9 mouse cellular contexts compared by ENCODE assay signal in the genomic region with DNA sequence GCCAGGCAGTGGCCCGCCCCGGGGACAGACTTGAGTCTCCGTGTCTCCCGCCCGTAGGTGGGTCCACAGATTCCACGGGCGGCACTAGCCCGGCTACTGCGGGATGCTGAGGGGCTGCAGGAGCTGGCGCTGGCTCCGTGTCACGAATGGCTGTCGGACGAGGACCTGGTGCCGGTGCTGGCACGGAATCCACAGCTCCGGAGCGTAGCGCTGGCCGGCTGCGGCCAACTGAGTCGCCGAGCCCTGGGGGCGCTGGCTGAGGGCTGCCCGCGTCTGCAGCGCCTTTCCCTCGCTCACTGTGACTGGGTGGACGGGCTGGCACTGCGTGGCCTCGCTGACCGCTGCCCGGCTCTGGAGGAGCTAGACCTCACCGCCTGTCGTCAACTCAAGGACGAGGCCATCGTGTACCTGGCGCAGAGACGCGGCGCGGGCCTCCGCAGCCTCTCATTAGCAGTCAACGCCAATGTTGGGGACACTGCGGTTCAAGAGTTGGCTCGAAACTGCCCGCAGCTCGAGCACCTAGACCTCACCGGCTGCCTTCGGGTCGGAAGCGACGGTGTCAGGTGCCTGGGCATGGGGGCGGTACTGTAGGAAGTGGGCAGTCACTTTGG. TPM values are rescaled to one million over a fixed set of nuclear protein-coding genes. Genes with fewer than 3 reads are reported as not detected.
DNase-seq lines count a peak whose midpoint lies in the region; ATAC-seq and TF ChIP-seq lines count a peak whose summit lies in the region.
"Had no signal": no experiment of that assay in that cellular context is flagged by ENCODE, and none has a peak within 500 bp of the region (broad histone marks: within the 10 kb centered on the region; RNA-seq: fewer than 3 reads in every experiment).

No protein-coding gene starts in this region.

- TF ChIP-seq EP300 in MEL (IDR thresholded peaks at IDR 0.05; ENCODE audit: low read depth in 1 of 2, low read length in 2 of 2) = no peak

- TF ChIP-seq POLR2A in MEL (IDR thresholded peaks at IDR 0.05; ENCODE audit: control insufficient read depth in 1 of 2, insufficient read depth in 1 of 2, low read depth in 1 of 2, low read length in 2 of 2, poor library complexity in 1 of 2) = no peak

- peaks cover 0 to 5% of the 10 kb centered on the region in 2 experiments; a peak in 2 of 4 replicates for H3K36me3 ChIP-seq in MEL (ENCODE audit: control insufficient read depth in 1 of 2, insufficient read depth in 2 of 2, low read length in 2 of 2)
- peaks cover 27% of the 10 kb centered on the region for H3K36me3 ChIP-seq in forebrain, embryonic 14.5 days (ENCODE audit: control insufficient read depth, insufficient read depth, low read length)
- H3K36me3 ChIP-seq in neural tube, embryonic 12.5 days = peaks cover 29% of the 10 kb centered on the region

- no peak for TF ChIP-seq RAD21 in MEL (IDR thresholded peaks at IDR 0.05; ENCODE audit: low read depth, low read length)

- peak; percentile 14 for DNase-seq in layer of hippocampus, adult 9-11 months
- DNase-seq in layer of hippocampus, adult 9-10 months (ENCODE audit: low spot score) = no peak
- DNase-seq in MEL (ENCODE audit: low read depth, low spot score) = no peak
- DNase-seq in forebrain, embryonic 14.5 days (ENCODE audit: low spot score) = no peak
- DNase-seq in kidney, postnatal 14 days = peak; percentile 56
- no peak for DNase-seq in gastrocnemius, postnatal 14 days
- no peak for DNase-seq in right cerebral cortex, postnatal 4 days

- H3K27ac ChIP-seq in MEL (ENCODE audit: control insufficient read depth, low read depth, low read length) = no peak overlapping the region
- H3K27ac ChIP-seq in forebrain, embryonic 14.5 days (ENCODE audit: low read depth, low read length) = peak overlapping the region; percentile 96
- peak overlapping the region; percentile 83; the same call in 1 of the 2 replicates for H3K27ac ChIP-seq in neural tube, embryonic 12.5 days

- H3K9ac ChIP-seq in MEL (ENCODE audit: control insufficient read depth, low read depth, low read length, poor library complexity, severe bottlenecking) = peak overlapping the region; percentile 75
- peak overlapping the region; percentile 77 for H3K9ac ChIP-seq in forebrain, embryonic 14.5 days (ENCODE audit: low read length)
- peak overlapping the region; percentile 73 for H3K9ac ChIP-seq in neural tube, embryonic 12.5 days

- H3K4me3 ChIP-seq in MEL (ENCODE audit: control insufficient read depth in 1 of 2, insufficient read depth in 1 of 2, low read depth in 2 of 2, low read length in 2 of 2) = peak overlapping the region; percentile 78 to 85
- peak overlapping the region; percentile 68 for H3K4me3 ChIP-seq in forebrain, embryonic 14.5 days (ENCODE audit: low read depth, low read length)
- H3K4me3 ChIP-seq in neural tube, embryonic 12.5 days = peak overlapping the region; percentile 66

- no peaks in the 10 kb centered on the region for H3K27me3 ChIP-seq in MEL (ENCODE audit: control insufficient read depth in 1 of 2, insufficient read depth in 2 of 2, low read length in 2 of 2)
- no peaks in the 10 kb centered on the region; the same call in 1 of the 2 replicates for H3K27me3 ChIP-seq in forebrain, embryonic 14.5 days (replicated peaks; ENCODE audit: control insufficient read depth, insufficient read depth, low read length)
- peaks cover 24% of the 10 kb centered on the region for H3K27me3 ChIP-seq in neural tube, embryonic 12.5 days (replicated peaks)

- H3K4me2 ChIP-seq in forebrain, embryonic 14.5 days (ENCODE audit: low read length) = peak overlapping the region; percentile 100
- H3K4me2 ChIP-seq in neural tube, embryonic 12.5 days (replicated peaks) = peak overlapping the region; percentile 100

- TF ChIP-seq CTCF in MEL (IDR thresholded peaks at IDR 0.05 in 2 of 3, conservative IDR thresholded peaks at IDR 0.05 in 1 of 3; ENCODE audit: control insufficient read depth in 1 of 3, insufficient read depth in 1 of 3, low read depth in 2 of 3, low read length in 3 of 3, poor library complexity in 1 of 3, severe bottlenecking in 1 of 3) = no peak

- H3K79me2 ChIP-seq in MEL (ENCODE audit: control insufficient read depth, insufficient read depth, low read length, poor library complexity) = peaks cover 2% of the 10 kb centered on the region; the same call in 1 of the 2 replicates

- peaks cover 0 to 18% of the 10 kb centered on the region in 2 experiments; a peak in 2 of 4 replicates for H3K4me1 ChIP-seq in MEL (ENCODE audit: control insufficient read depth in 1 of 2, insufficient read depth in 2 of 2, low read length in 2 of 2)
- peaks cover 27% of the 10 kb centered on the region for H3K4me1 ChIP-seq in forebrain, embryonic 14.5 days (ENCODE audit: control insufficient read depth, insufficient read depth, low read length)
- peaks cover 33% of the 10 kb centered on the region for H3K4me1 ChIP-seq in neural tube, embryonic 12.5 days

- intact Hi-C loops in gastrocnemius, postnatal 14 days (cut with DNase I; ENCODE audit: low total_unique reads) = no loop called here

- 1% methylated on average over 54 of the region's 54 CpGs for WGBS in forebrain, embryonic 14.5 days
- under 1% methylated on average over 54 of the region's 54 CpGs for WGBS in neural tube, embryonic 12.5 days

- peak; percentile 8; the same call in 1 of the 2 replicates for ATAC-seq in forebrain, embryonic 14.5 days
- peak; percentile 1; the same call in 1 of the 2 replicates for ATAC-seq in neural tube, embryonic 12.5 days (ENCODE audit: low FRiP score, low read depth)

- H3K9me3 ChIP-seq in MEL (replicated peaks; ENCODE audit: insufficient read depth, low read length) = no peaks in the 10 kb centered on the region
- no peaks in the 10 kb centered on the region for H3K9me3 ChIP-seq in forebrain, embryonic 14.5 days (replicated peaks; ENCODE audit: control insufficient read depth, low read length)
- no peaks in the 10 kb centered on the region for H3K9me3 ChIP-seq in neural tube, embryonic 12.5 days

TF ChIP-seq in MEL, 35 proteins besides CTCF, POLR2A, EP300 and RAD21 (continues in another document):
- no peak for TF ChIP-seq ZC3H11A (IDR thresholded peaks at IDR 0.05; ENCODE audit: low read depth, low read length)
- no peak for TF ChIP-seq ZKSCAN1 (IDR thresholded peaks at IDR 0.05; ENCODE audit: low read depth, low read length)
- TF ChIP-seq ZNF384 (IDR thresholded peaks at IDR 0.05; ENCODE audit: low read depth, low read length) = no peak
- no peak for TF ChIP-seq TBP (IDR thresholded peaks at IDR 0.05; ENCODE audit: low read depth, low read length)
- no peak for TF ChIP-seq NELFE (IDR thresholded peaks at IDR 0.05; ENCODE audit: low read depth, low read length)
- no peak for TF ChIP-seq MAX (IDR thresholded peaks at IDR 0.05; ENCODE audit: low read length)
- TF ChIP-seq GATA1 (IDR thresholded peaks at IDR 0.05; ENCODE audit: low read depth, low read length) = no peak
- TF ChIP-seq TCF12 (IDR thresholded peaks at IDR 0.05; ENCODE audit: low read depth, low read length) = no peak
- no peak; the same call in 1 of the 2 replicates for TF ChIP-seq E2F4 (IDR thresholded peaks at IDR 0.05; ENCODE audit: borderline replicate concordance, low read depth, low read length)
- TF ChIP-seq NRF1 (IDR thresholded peaks at IDR 0.05; ENCODE audit: insufficient read depth, low read depth, low read length, poor library complexity, severe bottlenecking) = no peak
- no peak for TF ChIP-seq UBTF (IDR thresholded peaks at IDR 0.05; ENCODE audit: borderline replicate concordance, insufficient read depth, low read depth, low read length)
- TF ChIP-seq KAT2A (conservative IDR thresholded peaks at IDR 0.05; ENCODE audit: low read depth, low read length) = no peak
- no peak for TF ChIP-seq CHD1 (IDR thresholded peaks at IDR 0.05; ENCODE audit: low read depth, low read length)
- no peak for TF ChIP-seq SIN3A (IDR thresholded peaks at IDR 0.05; ENCODE audit: low read length)
- no peak for TF ChIP-seq POLR2AphosphoS5 (IDR thresholded peaks at IDR 0.05; ENCODE audit: borderline replicate concordance, low read depth, low read length)

RNA-seq across cellular contexts. Expression of gene Fbxl15, which starts 1.2 kb away (rescaled TPM):
- total RNA-seq in MEL (2012; rRNA removed) = 12.1 and 12.7 TPM in 2 replicates
- 10 to 100 TPM in 1 of 2 experiments, not detected in 1; 13.2 TPM for polyA plus RNA-seq in MEL (2012; ENCODE audit: insufficient read depth in 1 of 2, insufficient read length in 2 of 2, low read depth in 1 of 2, low replicate concordance in 2 of 2, missing spikeins in 1 of 2)
- 42.6 and 43.1 TPM in 2 replicates for polyA plus RNA-seq in forebrain, embryonic 14.5 days (2014; fragmentation: Nextera tagmentation; extraction: Ambion mirVana)
- polyA plus RNA-seq in neural tube, embryonic 12.5 days (2016; fragmentation: Nextera tagmentation; extraction: Ambion mirVana) = 26.8 and 28.2 TPM in 2 replicates
- total RNA-seq in gastrocnemius, postnatal 14 days (2021) = 1 to 10 TPM; 2.4 to 2.8 TPM

RNA-seq across cellular contexts. Expression of gene Psd, which starts 2.2 kb away (rescaled TPM):
- total RNA-seq in MEL (2012; rRNA removed) = 1.9 and 4.5 TPM in 2 replicates
- polyA plus RNA-seq in MEL (2012; ENCODE audit: insufficient read depth in 1 of 2, insufficient read length in 2 of 2, low read depth in 1 of 2, low replicate concordance in 2 of 2, missing spikeins in 1 of 2) = 10 to 100 TPM in 1 of 2 experiments, not detected in 1; 17.2 TPM
- polyA plus RNA-seq in forebrain, embryonic 14.5 days (2014; fragmentation: Nextera tagmentation; extraction: Ambion mirVana) = 68.7 and 83.0 TPM in 2 replicates
- polyA plus RNA-seq in neural tube, embryonic 12.5 days (2016; fragmentation: Nextera tagmentation; extraction: Ambion mirVana) = 29.9 and 31.6 TPM in 2 replicates
- 1 to 10 TPM; 1.4 to 1.9 TPM for total RNA-seq in gastrocnemius, postnatal 14 days (2021)

RNA-seq across cellular contexts. Expression of gene Cuedc2, which starts 9.4 kb away (rescaled TPM):
- total RNA-seq in MEL (2012; rRNA removed) = 270 and 302 TPM in 2 replicates
- 100 to 1,000 TPM; 251 to 297 TPM for polyA plus RNA-seq in MEL (2012; ENCODE audit: insufficient read depth in 1 of 2, insufficient read length in 2 of 2, low read depth in 1 of 2, low replicate concordance in 2 of 2, missing spikeins in 1 of 2)
- polyA plus RNA-seq in forebrain, embryonic 14.5 days (2014; fragmentation: Nextera tagmentation; extraction: Ambion mirVana) = 402 and 405 TPM in 2 replicates
- 284 and 289 TPM in 2 replicates for polyA plus RNA-seq in neural tube, embryonic 12.5 days (2016; fragmentation: Nextera tagmentation; extraction: Ambion mirVana)
- 10 to 100 TPM; 68.7 to 79.0 TPM for total RNA-seq in gastrocnemius, postnatal 14 days (2021)

RNA-seq across cellular contexts. Expression of gene Mfsd13a, which starts 11.8 kb away (rescaled TPM):
- total RNA-seq in MEL (2012; rRNA removed) = 4.7 and 5.5 TPM in 2 replicates
- 10 to 100 TPM in 1 of 2 experiments, not detected in 1; 45.9 TPM for polyA plus RNA-seq in MEL (2012; ENCODE audit: insufficient read depth in 1 of 2, insufficient read length in 2 of 2, low read depth in 1 of 2, low replicate concordance in 2 of 2, missing spikeins in 1 of 2)
- polyA plus RNA-seq in forebrain, embryonic 14.5 days (2014; fragmentation: Nextera tagmentation; extraction: Ambion mirVana) = 7.2 TPM in 2 replicates
- 8.5 and 9.3 TPM in 2 replicates for polyA plus RNA-seq in neural tube, embryonic 12.5 days (2016; fragmentation: Nextera tagmentation; extraction: Ambion mirVana)
- 1 to 10 TPM; 1.1 TPM for total RNA-seq in gastrocnemius, postnatal 14 days (2021)
- total RNA-seq: neutrophil, adult 5-6 weeks had no signal

RNA-seq across cellular contexts. Expression of gene 2310034G01Rik, which starts 21.0 kb away (rescaled TPM):
- total RNA-seq in MEL (2012; rRNA removed) = 0.50 and 0.78 TPM in 2 replicates
- under 1 TPM in 1 of 2 experiments, not detected in 1; 0.95 TPM for polyA plus RNA-seq in MEL (2012; ENCODE audit: insufficient read depth in 1 of 2, insufficient read length in 2 of 2, low read depth in 1 of 2, low replicate concordance in 2 of 2, missing spikeins in 1 of 2)
- 1.8 and 2.2 TPM in 2 replicates for polyA plus RNA-seq in forebrain, embryonic 14.5 days (2014; fragmentation: Nextera tagmentation; extraction: Ambion mirVana)
- polyA plus RNA-seq in neural tube, embryonic 12.5 days (2016; fragmentation: Nextera tagmentation; extraction: Ambion mirVana) = 2.1 and 2.2 TPM in 2 replicates
- total RNA-seq in gastrocnemius, postnatal 14 days (2021) = under 1 TPM; 0.16 to 0.39 TPM
- total RNA-seq: neutrophil, adult 5-6 weeks had no signal

Comparison
In these comparisons a context has a peak if more than half of its experiments do, and no peak if none do; other contexts are left out.
1. DNase-seq: peak in layer of hippocampus, adult 9-11 months (single experiment) and kidney, postnatal 14 days (single experiment); none in layer of hippocampus, adult 9-10 months (single experiment), MEL (single experiment), forebrain, embryonic 14.5 days (single experiment), gastrocnemius, postnatal 14 days (single experiment) and right cerebral cortex, postnatal 4 days (single experiment).
2. Peak in every context shown above with its lines, with median percentiles within 50 percentile points of each other: H3K4me3 ChIP-seq and H3K9ac ChIP-seq.